Mouse (Mus musculus) cortical plate, adult 2 months (tissue): ENCODE results near the gene Naxe.

Source experiments
- CTCF ChIP-seq: fragments of 200-500 bp; IDR thresholded peaks from 2 replicates; pipeline ENCODE4 v1.5.1; 2011; ENCODE audit warnings: mild to moderate bottlenecking, control low read depth, low read length; ENCODE audit not compliant: insufficient read depth; ENCODE audit errors: extremely low read depth
- POLR2A ChIP-seq: fragments of 200-500 bp; IDR thresholded peaks from 2 replicates; pipeline ENCODE4 v1.6.1; 2011; ENCODE audit warnings: mild to moderate bottlenecking, low read length, control low read depth; ENCODE audit not compliant: insufficient read depth; ENCODE audit errors: extremely low read depth

- TF ChIP-seq POLR2A (no peak), CTCF (no peak)
Measured at GRCm38 (mm10) chr3:88082663-88083062, 24.4 kb upstream of the Naxe start.
